Mouse (Mus musculus): ENCODE measurements around the gene Amy1. TPM values are rescaled to one million over a fixed set of nuclear protein-coding genes. Genes with fewer than 3 reads are reported as not detected.
A peak's percentile ranks its signal among the peaks of the same experiment; 100 is the strongest.
"Not testable (repeated sequence)": the region's sequence is repeated elsewhere in the genome, so short reads cannot be mapped to it uniquely, and the experiment has no call there.

Amy1 gene
- 10 to 100 TPM; 12.5 to 13.1 TPM for total RNA-seq (2021)
- long read RNA-seq, experiment 1, partial matches to known transcripts, result 1 of 2 reads
- long read RNA-seq, experiment 1, other reads (novel, unspliced or antisense), result 0 of 2 reads
- long read RNA-seq, experiment 2, partial matches to known transcripts, result 0 of 1 reads
- long read RNA-seq, experiment 2, other reads (novel, unspliced or antisense), result 1 of 1 reads

- DNase-seq (ENCODE audit: low spot score in 2 of 2), result no peak
- Histone ChIP-seq H3K4me3 (no peak within 1 kb of the TSS), H3K27ac (no peak within 1 kb of the TSS)
- TF ChIP-seq CTCF (conservative IDR thresholded peaks at IDR 0.05), result no peak
These were observed at the start of gene Amy1 for GRCm38 (mm10) chr3:113606599-113606998. Amy1 (minus strand) TSS chr3:113606699.

- no peak overlapping the region for H3K27ac ChIP-seq
- no peak for DNase-seq (ENCODE audit: low spot score in 2 of 2)
- TF ChIP-seq CTCF (conservative IDR thresholded peaks at IDR 0.05), result no peak
These were observed 47.8 kb upstream of the Amy1 start for GRCm38 (mm10) chr3:113654335-113654734.

GRCm38 (mm10) chr3:113651386-113651785 is 44.9 kb upstream of the Amy1 start:
- DNase-seq (ENCODE audit: low spot score in 2 of 2), result peak in 1 of 2 experiments; percentile 26
- H3K4me3 ChIP-seq, H3K27ac ChIP-seq: not testable (repeated sequence)
- peak; percentile 79 for TF ChIP-seq CTCF (conservative IDR thresholded peaks at IDR 0.05)

More at GRCm38 (mm10) chr3:113654335-113654734, 47.8 kb upstream of the Amy1 start:
- H3K4me3 ChIP-seq, result no peak overlapping the region

- TF ChIP-seq CTCF (conservative IDR thresholded peaks at IDR 0.05), result no peak
- H3K4me3 ChIP-seq, result no peak overlapping the region
- DNase-seq (ENCODE audit: low spot score in 2 of 2), result no peak
- H3K27ac ChIP-seq, result no peak overlapping the region
These were observed 33.0 kb upstream of the Amy1 start for GRCm38 (mm10) chr3:113639545-113639944.

- DNase-seq (ENCODE audit: low spot score in 2 of 2), result no peak
- TF ChIP-seq CTCF (conservative IDR thresholded peaks at IDR 0.05), result no peak
- Histone ChIP-seq H3K27ac (no peak overlapping the region), H3K4me3 (no peak overlapping the region)
These were observed 27.7 kb upstream of the Amy1 start for GRCm38 (mm10) chr3:113634220-113634619.

- TF ChIP-seq CTCF (conservative IDR thresholded peaks at IDR 0.05), result no peak
- Histone ChIP-seq H3K27ac (no peak overlapping the region), H3K4me3 (no peak overlapping the region)
- DNase-seq (ENCODE audit: low spot score in 2 of 2), result no peak
These were observed 25.1 kb upstream of the Amy1 start for GRCm38 (mm10) chr3:113631611-113632010.

- peak overlapping the region; percentile 100 for H3K27ac ChIP-seq
- TF ChIP-seq CTCF (conservative IDR thresholded peaks at IDR 0.05), result peak; percentile 15
- DNase-seq (ENCODE audit: low spot score in 2 of 2), result no peak
- peak overlapping the region; percentile 98 for H3K4me3 ChIP-seq
These were observed 24.1 kb upstream of the Amy1 start for GRCm38 (mm10) chr3:113630564-113630963.

GRCm38 (mm10) chr3:113629606-113630359 is 23.3 kb upstream of the Amy1 start, which contains the start of gene Rnpc3:
Rnpc3 (minus strand) TSS chr3:113630149.
- peak; percentile 39; the same call in 1 of the 2 replicates for TF ChIP-seq CTCF (conservative IDR thresholded peaks at IDR 0.05)
- peak within 1 kb of the TSS; percentile 100 for H3K27ac ChIP-seq
- peak; percentile 94 to 97 for DNase-seq (ENCODE audit: low spot score in 2 of 2)
- peak within 1 kb of the TSS; percentile 98 for H3K4me3 ChIP-seq

GRCm38 (mm10) chr3:113590844-113591243 is 15.7 kb downstream of the Amy1 start:
- TF ChIP-seq CTCF (conservative IDR thresholded peaks at IDR 0.05), result no peak
- H3K4me3 ChIP-seq, result no peak overlapping the region
- DNase-seq (ENCODE audit: low spot score in 2 of 2), result no peak
- no peak overlapping the region for H3K27ac ChIP-seq

- no peak for DNase-seq (ENCODE audit: low spot score in 2 of 2)
- TF ChIP-seq CTCF (conservative IDR thresholded peaks at IDR 0.05), result no peak
- H3K27ac ChIP-seq, result no peak overlapping the region
- no peak overlapping the region for H3K4me3 ChIP-seq
These were observed 31.9 kb downstream of the Amy1 start for GRCm38 (mm10) chr3:113574578-113574977.

GRCm38 (mm10) chr3:113574138-113574537 is 32.4 kb downstream of the Amy1 start:
- DNase-seq (ENCODE audit: low spot score in 2 of 2), result no peak
- TF ChIP-seq CTCF (conservative IDR thresholded peaks at IDR 0.05), result no peak
- H3K27ac ChIP-seq, result no peak overlapping the region
- no peak overlapping the region for H3K4me3 ChIP-seq

- no peak for DNase-seq (ENCODE audit: low spot score in 2 of 2)
- no peak overlapping the region for H3K4me3 ChIP-seq
- no peak for TF ChIP-seq CTCF (conservative IDR thresholded peaks at IDR 0.05)
These were observed 34.3 kb downstream of the Amy1 start for GRCm38 (mm10) chr3:113572158-113572557.

GRCm38 (mm10) chr3:113539692-113540091 is 66.8 kb downstream of the Amy1 start:
- Histone ChIP-seq H3K4me3 (no peak overlapping the region), H3K27ac (no peak overlapping the region)
- no peak for DNase-seq (ENCODE audit: low spot score in 2 of 2)
- no peak for TF ChIP-seq CTCF (conservative IDR thresholded peaks at IDR 0.05)

More at GRCm38 (mm10) chr3:113572158-113572557, 34.3 kb downstream of the Amy1 start:
- H3K27ac ChIP-seq, result no peak overlapping the region

- not testable (repeated sequence) for H3K4me3 ChIP-seq; H3K27ac ChIP-seq; DNase-seq (ENCODE audit: low spot score in 2 of 2)
These were observed 74.2 kb downstream of the Amy1 start, which contains the start of gene Amy2a1 for GRCm38 (mm10) chr3:113532328-113532727. Amy2a1 (minus strand) TSS chr3:113532428.

Other genes with a start within 250 kb of the Amy1 start
- gene Amy2a1, start 74.3 kb downstream of the Amy1 start, total RNA-seq (2021), result not detected
- gene Rnpc3, start 23.4 kb upstream of the Amy1 start, total RNA-seq (2021), result 10 to 100 TPM; 28.8 to 34.4 TPM

All from layer of hippocampus, adult 2 months (tissue).